Mouse (Mus musculus) intestine, embryonic 16.5 days (tissue): ENCODE measurements around the gene Gm38392. TPM values are rescaled to one million over a fixed set of nuclear protein-coding genes. Genes with fewer than 3 reads are reported as not detected.

Experiments
- ATAC-seq: fragments of 200-750 bp; cut with Nextera tagmentation; 2 replicates; pipeline ENCODE4 v1.8.0; 2017; ENCODE audit warnings: moderate TSS enrichment, moderate library complexity
- H3K27ac ChIP-seq: fragments of 300-500 bp; sonication (generic); 2 replicates; pipeline ENCODE4 v1.5.1; 2014; ENCODE audit warnings: mild to moderate bottlenecking, low read length
- H3K27me3 ChIP-seq: fragments of 300-500 bp; sonication (generic); replicated peaks from 2 replicates; pipeline ENCODE4 v1.6.1; 2014; ENCODE audit warnings: low read length, control low read depth, mixed read lengths; ENCODE audit not compliant: control insufficient read depth, insufficient read depth
- H3K36me3 ChIP-seq: fragments of 300-500 bp; sonication (generic); 2 replicates; pipeline ENCODE4 v1.6.1; 2014; ENCODE audit warnings: low read length, control low read depth; ENCODE audit not compliant: control insufficient read depth, insufficient read depth
- H3K4me1 ChIP-seq: fragments of 300-500 bp; sonication (generic); 2 replicates; pipeline ENCODE4 v1.6.1; 2014; ENCODE audit warnings: low read length, control low read depth, mixed read lengths; ENCODE audit not compliant: control insufficient read depth, insufficient read depth
- H3K4me2 ChIP-seq: fragments of 300-500 bp; sonication (generic); 2 replicates; pipeline ENCODE4 v1.6.1; 2014; ENCODE audit warnings: low read depth, low read length, control low read depth
- H3K4me3 ChIP-seq: fragments of 300-500 bp; sonication (generic); 2 replicates; pipeline ENCODE4 v1.5.1; 2014; ENCODE audit warnings: mild to moderate bottlenecking, low read length
- H3K9ac ChIP-seq: fragments of 300-500 bp; sonication (generic); 2 replicates; pipeline ENCODE4 v1.6.1; 2014; ENCODE audit warnings: low read depth, low read length
- H3K9me3 ChIP-seq: fragments of 300-500 bp; sonication (generic); 2 replicates; pipeline ENCODE4 v1.6.1; 2016; ENCODE audit warnings: low read length, control low read depth; ENCODE audit not compliant: control insufficient read depth
- WGBS: fragments of 180-500 bp; shearing (Covaris S2); extraction: QIAGEN DNeasy Blood & Tissue Kit; methylation state at CpG from one replicate; pipeline ENCODE4 v1.1.7; 2014; 5-methylcytosine and 5-hydroxymethylcytosine counted together
- polyA plus RNA-seq: library from polyadenylated mRNA; unstranded; fragments of >200 nt; fragmentation: Nextera tagmentation; extraction: Ambion mirVana; gene quantifications from 2 replicates; pipeline ENCODE4 v1.2.1, GENCODE M21; 2015

Gene Gm38392
- polyA plus RNA-seq, 1 experiment from 2014 or later = not detected

DNA sequence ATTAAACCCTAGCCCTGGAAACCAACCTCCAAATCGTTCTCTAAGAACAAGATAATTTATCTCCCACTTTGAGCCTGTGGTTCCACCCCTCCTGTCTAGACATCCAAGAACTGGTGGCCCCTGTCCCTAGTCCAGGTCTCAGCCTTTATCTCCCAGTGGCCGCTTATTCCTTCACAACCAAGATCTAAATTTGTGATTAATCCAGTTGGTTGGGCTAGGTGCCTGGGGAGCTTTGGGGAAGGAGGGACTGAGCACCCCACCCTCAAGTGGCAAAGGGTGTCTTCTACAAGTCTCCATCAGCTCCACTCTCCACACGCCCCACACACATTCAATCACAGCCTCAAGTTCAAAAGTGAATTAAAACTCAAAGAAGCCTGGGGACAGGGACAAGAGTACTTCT lies 80.5 kb downstream of the Gm38392 start:
- no peak for ATAC-seq

GRCm38 (mm10) chr3:88205563-88206491 lies 81.2 kb downstream of the Gm38392 start:
- no peak overlapping the region for H3K4me2 ChIP-seq
- no peak overlapping the region for H3K4me3 ChIP-seq
- H3K4me1 ChIP-seq = peaks cover 3% of the 10 kb centered on the region
- WGBS = 4% methylated on average over 8 of the region's 8 CpGs
- peaks cover 94% of the 10 kb centered on the region for H3K27me3 ChIP-seq
- H3K9me3 ChIP-seq = no peaks in the 10 kb centered on the region
- no peak for ATAC-seq
- H3K9ac ChIP-seq = no peak overlapping the region
- H3K27ac ChIP-seq = no peak overlapping the region
- no peaks in the 10 kb centered on the region for H3K36me3 ChIP-seq

More for the DNA sequence above, 80.5 kb downstream of the Gm38392 start:
- peaks cover 93% of the 10 kb centered on the region for H3K27me3 ChIP-seq
- WGBS = 8% methylated on average over 3 of the region's 3 CpGs
- H3K27ac ChIP-seq = no peak overlapping the region
- no peak overlapping the region for H3K4me3 ChIP-seq
- H3K9ac ChIP-seq = no peak overlapping the region
- no peaks in the 10 kb centered on the region for H3K4me1 ChIP-seq
- H3K36me3 ChIP-seq = no peaks in the 10 kb centered on the region
- H3K9me3 ChIP-seq = no peaks in the 10 kb centered on the region
- no peak overlapping the region for H3K4me2 ChIP-seq

DNA sequence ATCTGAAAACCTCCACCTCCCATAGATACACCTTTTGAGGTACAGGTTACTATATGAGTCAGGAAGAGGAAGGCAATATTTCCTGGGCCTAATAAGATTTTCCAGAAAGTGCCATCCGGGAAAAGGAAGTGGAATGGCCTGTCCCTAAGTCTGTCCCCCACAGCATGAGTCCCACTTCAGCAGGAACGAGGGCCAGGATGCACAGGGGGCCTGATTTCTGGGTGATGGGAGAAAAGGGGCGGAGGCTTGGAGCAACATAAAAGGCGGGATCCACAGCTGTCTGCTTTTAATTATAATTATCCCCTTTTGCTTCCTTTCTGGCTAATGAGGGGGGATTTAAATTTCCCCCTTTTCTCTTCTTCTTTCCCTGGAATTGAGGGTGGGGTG lies 81.8 kb downstream of the Gm38392 start:
- Histone ChIP-seq H3K27me3 (peaks cover 93% of the 10 kb centered on the region), H3K27ac (no peak overlapping the region), H3K4me1 (peaks cover 9% of the 10 kb centered on the region), H3K36me3 (no peaks in the 10 kb centered on the region), H3K9ac (no peak overlapping the region), H3K4me2 (no peak overlapping the region), H3K9me3 (no peaks in the 10 kb centered on the region), H3K4me3 (no peak overlapping the region)
- ATAC-seq = no peak
- 9% methylated on average over 4 of the region's 4 CpGs for WGBS

DNA sequence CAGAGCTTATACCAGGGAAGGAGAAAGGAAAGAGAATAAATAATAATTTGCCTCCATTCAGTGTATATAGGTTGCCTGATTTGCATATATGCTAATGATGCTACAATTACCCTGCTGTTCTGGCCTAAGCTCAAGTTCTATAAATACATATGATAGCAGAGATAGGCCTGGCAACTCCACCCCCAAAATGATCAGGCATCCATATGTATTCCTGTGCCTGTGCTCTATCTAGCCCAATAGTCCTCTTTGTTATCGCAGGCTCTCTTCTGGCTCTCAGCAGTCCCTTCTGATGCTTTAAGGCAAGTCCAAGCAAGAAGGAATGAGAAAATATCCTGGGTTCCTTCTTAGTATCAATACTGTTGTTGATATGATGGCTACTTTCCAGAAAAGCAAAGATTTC lies 82.3 kb downstream of the Gm38392 start:
- WGBS = 31% methylated on average over 1 of the region's 1 CpGs

GRCm38 (mm10) chr3:88203999-88204700 lies 82.9 kb downstream of the Gm38392 start:
- no peak overlapping the region for H3K4me2 ChIP-seq
- H3K27me3 ChIP-seq = peaks cover 91% of the 10 kb centered on the region
- H3K4me3 ChIP-seq = no peak overlapping the region
- no peaks in the 10 kb centered on the region for H3K9me3 ChIP-seq
- ATAC-seq = no peak
- H3K36me3 ChIP-seq = no peaks in the 10 kb centered on the region
- 4% methylated on average over 7 of the region's 7 CpGs for WGBS
- H3K4me1 ChIP-seq = peaks cover 10% of the 10 kb centered on the region
- H3K9ac ChIP-seq = no peak overlapping the region
- H3K27ac ChIP-seq = no peak overlapping the region

More for the DNA sequence above, 82.3 kb downstream of the Gm38392 start:
- no peak for ATAC-seq
- Histone ChIP-seq H3K27ac (no peak overlapping the region), H3K36me3 (no peaks in the 10 kb centered on the region), H3K4me2 (no peak overlapping the region), H3K9ac (no peak overlapping the region), H3K27me3 (peaks cover 91% of the 10 kb centered on the region), H3K4me3 (no peak overlapping the region), H3K4me1 (peaks cover 10% of the 10 kb centered on the region), H3K9me3 (no peaks in the 10 kb centered on the region)

DNA sequence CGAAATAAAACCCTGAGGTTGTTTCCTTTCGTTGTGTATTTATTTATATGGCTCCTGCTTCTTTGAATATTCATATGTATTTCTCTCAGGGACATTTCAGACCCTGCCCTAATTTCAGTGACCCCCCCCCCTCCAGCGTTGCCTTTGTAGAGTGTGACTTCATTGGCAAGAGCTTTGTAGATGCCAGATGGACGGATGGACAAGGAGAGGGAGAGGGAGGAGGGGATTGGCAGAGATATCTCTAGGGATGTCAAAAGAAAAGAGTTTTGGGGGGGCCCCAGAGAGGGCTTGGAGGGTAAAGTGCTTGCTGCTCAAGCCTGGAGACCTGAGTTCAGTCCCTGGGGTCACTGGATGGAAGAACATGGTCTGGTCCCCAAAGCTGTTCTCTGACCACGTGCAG lies 83.6 kb downstream of the Gm38392 start:
- peaks cover 10% of the 10 kb centered on the region for H3K4me1 ChIP-seq
- 16% methylated on average over 5 of the region's 5 CpGs for WGBS
- no peaks in the 10 kb centered on the region for H3K36me3 ChIP-seq
- no peak for ATAC-seq
- no peak overlapping the region for H3K4me3 ChIP-seq
- H3K27me3 ChIP-seq = peaks cover 92% of the 10 kb centered on the region
- no peak overlapping the region for H3K4me2 ChIP-seq
- no peaks in the 10 kb centered on the region for H3K9me3 ChIP-seq
- no peak overlapping the region for H3K9ac ChIP-seq
- H3K27ac ChIP-seq = no peak overlapping the region

- Histone ChIP-seq H3K4me3 (no peak overlapping the region), H3K36me3 (no peaks in the 10 kb centered on the region), H3K4me1 (peaks cover 10% of the 10 kb centered on the region), H3K27ac (no peak overlapping the region), H3K9me3 (no peaks in the 10 kb centered on the region), H3K4me2 (no peak overlapping the region), H3K9ac (no peak overlapping the region), H3K27me3 (peaks cover 92% of the 10 kb centered on the region)
- no peak for ATAC-seq
- 8% methylated on average over 6 of the region's 6 CpGs for whole genome bisulfite sequencing
Measured at GRCm38 (mm10) chr3:88202986-88203385, 84.0 kb downstream of the Gm38392 start.

DNA sequence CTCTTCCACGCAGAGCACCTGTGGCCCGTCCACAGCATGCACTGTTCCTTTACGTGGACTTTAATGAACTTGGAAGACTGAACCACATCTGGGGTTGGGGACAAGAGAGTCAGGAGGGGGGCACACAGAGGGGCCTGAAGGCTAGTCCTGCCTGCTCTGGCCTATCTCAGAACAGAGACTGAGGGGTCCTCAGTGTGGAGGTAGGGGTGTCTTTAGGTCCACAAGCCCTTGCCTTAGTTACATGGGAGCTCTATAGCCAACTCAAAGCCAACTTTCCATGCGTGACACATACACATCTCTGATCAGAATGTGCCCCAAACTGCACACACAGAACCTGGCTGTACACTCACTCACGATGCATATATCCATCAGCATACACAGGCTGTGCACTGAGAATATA lies 85.4 kb downstream of the Gm38392 start:
- ATAC-seq = no peak
- Histone ChIP-seq H3K27me3 (peaks cover 92% of the 10 kb centered on the region), H3K36me3 (no peaks in the 10 kb centered on the region), H3K4me1 (peaks cover 10% of the 10 kb centered on the region), H3K4me3 (no peak overlapping the region), H3K9ac (no peak overlapping the region), H3K4me2 (no peak overlapping the region), H3K9me3 (no peaks in the 10 kb centered on the region), H3K27ac (no peak overlapping the region)
- 17% methylated on average over 5 of the region's 5 CpGs for WGBS

GRCm38 (mm10) chr3:88200972-88201330 lies 86.1 kb downstream of the Gm38392 start:
- H3K4me2 ChIP-seq = peak overlapping the region; percentile 58
- H3K4me3 ChIP-seq = peak overlapping the region; percentile 40
- peak overlapping the region; percentile 33; the same call in 1 of the 2 replicates for H3K9ac ChIP-seq
- no peak overlapping the region for H3K27ac ChIP-seq
- H3K36me3 ChIP-seq = no peaks in the 10 kb centered on the region
- no peak for ATAC-seq
- peaks cover 10% of the 10 kb centered on the region for H3K4me1 ChIP-seq
- H3K27me3 ChIP-seq = peaks cover 90% of the 10 kb centered on the region
- WGBS = under 1% methylated on average over 37 of the region's 37 CpGs
- no peaks in the 10 kb centered on the region for H3K9me3 ChIP-seq
